Mouse (Mus musculus) embryonic facial prominence, embryonic 13.5 days (tissue): ENCODE data around the gene Rapgef4. TPM values are rescaled to one million over a fixed set of nuclear protein-coding genes. Genes with fewer than 3 reads are reported as not detected.

ENCODE experiments used
- ATAC-seq: fragments of 200-750 bp; cut with Nextera tagmentation; 2 replicates; pipeline ENCODE4 v1.8.0; 2017; ENCODE audit warnings: low read depth; ENCODE audit not compliant: insufficient number of reproducible peaks, insufficient read depth, low FRiP score, low TSS enrichment
- H3K27ac ChIP-seq: fragments of 300-500 bp; sonication (generic); 2 replicates; pipeline ENCODE4 v1.5.1; 2015; ENCODE audit warnings: moderate library complexity, mild to moderate bottlenecking, inconsistent platforms
- H3K27me3 ChIP-seq: fragments of 300-500 bp; sonication (generic); 2 replicates; pipeline ENCODE4 v1.6.1; 2015; ENCODE audit warnings: mild to moderate bottlenecking, inconsistent platforms
- H3K36me3 ChIP-seq: fragments of 300-500 bp; sonication (generic); 2 replicates; pipeline ENCODE4 v1.6.1; 2015; ENCODE audit warnings: mild to moderate bottlenecking, inconsistent platforms
- H3K4me1 ChIP-seq: fragments of 300-500 bp; sonication (generic); 2 replicates; pipeline ENCODE4 v1.6.1; 2015; ENCODE audit warnings: inconsistent platforms
- H3K4me2 ChIP-seq: fragments of 300-500 bp; sonication (generic); 2 replicates; pipeline ENCODE4 v1.6.1; 2015; ENCODE audit warnings: moderate library complexity, mild to moderate bottlenecking, inconsistent platforms
- H3K4me3 ChIP-seq: fragments of 300-500 bp; sonication (generic); 2 replicates; pipeline ENCODE4 v1.5.1; 2015; ENCODE audit warnings: mild to moderate bottlenecking, inconsistent platforms
- H3K9ac ChIP-seq: fragments of 300-500 bp; sonication (generic); 2 replicates; pipeline ENCODE4 v1.6.1; 2015; ENCODE audit warnings: mild to moderate bottlenecking, inconsistent platforms
- H3K9me3 ChIP-seq: fragments of 300-500 bp; sonication (generic); 2 replicates; pipeline ENCODE4 v1.6.1; 2016; ENCODE audit warnings: inconsistent platforms
- WGBS: fragments of 180-500 bp; shearing (Covaris S2); methylation state at CpG from one replicate; pipeline ENCODE4 v1.1.7; 2015; ENCODE audit warnings: mixed read lengths; 5-methylcytosine and 5-hydroxymethylcytosine counted together
- polyA plus RNA-seq: library from polyadenylated mRNA; unstranded; fragments of >200 nt; fragmentation: Nextera tagmentation; extraction: Ambion mirVana; gene quantifications from 2 replicates; pipeline ENCODE4 v1.2.1, GENCODE M21; 2015

The Rapgef4 gene
- polyA plus RNA-seq, 1 experiment from 2014 or later, result 3.0 TPM

DNA sequence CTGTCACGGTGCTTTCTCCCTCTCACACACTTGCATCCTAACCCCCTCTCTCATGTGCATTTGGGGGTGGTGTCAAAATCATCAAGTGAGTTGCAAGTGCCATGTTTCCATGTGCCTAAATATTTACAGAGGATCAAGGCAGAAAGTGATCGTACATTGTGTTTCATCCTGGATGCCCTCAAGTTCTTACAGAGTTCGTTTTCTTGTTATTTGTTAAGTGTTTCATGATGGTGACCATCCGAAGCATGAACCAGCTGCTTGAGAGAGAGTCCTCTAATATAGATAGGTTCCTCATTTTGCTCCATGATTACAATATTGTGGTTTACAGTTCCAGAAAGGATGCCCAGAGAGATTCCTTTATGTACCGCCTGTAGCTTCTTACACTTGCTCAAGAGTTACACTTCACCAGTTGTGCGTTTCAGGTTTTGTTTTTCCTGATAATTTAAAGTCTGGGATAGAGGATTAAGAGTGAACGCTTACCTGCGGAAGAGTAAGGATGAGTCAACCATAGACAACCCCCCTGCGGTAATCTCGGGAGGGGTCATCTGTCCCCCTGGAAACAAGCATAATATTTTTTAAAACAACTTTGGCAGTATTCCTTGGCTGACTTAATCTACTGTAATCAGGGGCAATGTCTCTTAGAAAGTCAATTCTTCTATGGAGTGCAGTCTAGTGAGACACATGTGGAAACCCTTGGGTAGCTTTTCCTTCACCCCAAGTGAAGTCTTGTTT is 316.1 kb downstream of the Rapgef4 start:
- ATAC-seq, result no peak
- Histone ChIP-seq H3K9ac (0 out of 2 replicates have a peak overlapping the region, but pooled peaks have one; percentile 46), H3K4me2 (peak overlapping the region; percentile 43), H3K4me3 (peak overlapping the region; percentile 6; the same call in 1 of the 2 replicates), H3K9me3 (no peaks in the 10 kb centered on the region), H3K36me3 (no peaks in the 10 kb centered on the region), H3K4me1 (peaks cover 22% of the 10 kb centered on the region), H3K27me3 (no peaks in the 10 kb centered on the region), H3K27ac (peak overlapping the region; percentile 79)
- WGBS, result 81% methylated on average over 10 of the region's 10 CpGs

DNA sequence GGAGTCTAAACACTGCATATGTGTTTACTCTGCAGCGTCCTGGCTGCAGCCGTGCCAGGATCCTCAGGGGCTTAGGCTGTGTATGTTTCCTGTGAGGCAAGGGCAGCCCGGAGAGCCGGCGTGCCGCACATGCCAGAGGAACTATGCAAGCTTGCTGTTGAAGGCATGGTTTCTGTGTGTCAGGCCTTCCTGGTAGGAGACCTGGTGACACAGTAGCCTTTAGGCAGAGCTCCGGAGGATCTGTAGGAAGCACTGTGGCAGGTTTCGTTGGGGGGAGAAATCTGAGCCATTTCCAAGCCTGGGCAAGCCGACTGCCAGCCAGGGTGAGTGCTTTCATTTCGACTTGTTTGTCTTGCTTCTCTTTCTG is 316.7 kb downstream of the Rapgef4 start:
- no peaks in the 10 kb centered on the region for H3K36me3 ChIP-seq
- H3K27me3 ChIP-seq, result no peaks in the 10 kb centered on the region
- H3K27ac ChIP-seq, result peak overlapping the region; percentile 79
- peak overlapping the region; percentile 6; the same call in 1 of the 2 replicates for H3K4me3 ChIP-seq
- ATAC-seq, result no peak
- WGBS, result 34% methylated on average over 10 of the region's 10 CpGs
- peak overlapping the region; percentile 43 for H3K4me2 ChIP-seq
- H3K9ac ChIP-seq, result peak overlapping the region; percentile 46; the same call in 1 of the 2 replicates
- H3K4me1 ChIP-seq, result peaks cover 22% of the 10 kb centered on the region
- no peaks in the 10 kb centered on the region for H3K9me3 ChIP-seq

DNA sequence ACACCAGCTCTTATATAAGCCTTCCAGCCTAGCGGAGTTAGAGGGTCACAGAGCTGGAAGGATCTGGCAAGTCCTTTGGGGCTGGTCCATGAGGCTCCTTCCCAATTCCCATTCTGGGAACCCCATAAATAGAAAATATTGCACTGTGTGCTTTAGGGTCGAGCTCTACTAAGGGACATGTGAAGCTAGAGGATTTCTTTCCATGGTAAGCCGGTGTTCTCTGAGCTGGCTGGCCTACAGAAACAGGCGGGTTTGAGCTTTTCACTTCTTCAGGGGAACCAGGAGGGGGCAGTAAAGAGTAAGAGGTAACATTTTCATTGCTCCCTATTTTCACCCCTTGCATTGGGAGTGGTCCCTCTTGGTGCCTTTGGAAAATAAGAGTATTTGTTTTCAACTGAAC is 317.4 kb downstream of the Rapgef4 start:
- Histone ChIP-seq H3K9ac (no peak overlapping the region), H3K4me1 (peaks cover 28% of the 10 kb centered on the region), H3K4me3 (no peak overlapping the region), H3K4me2 (no peak overlapping the region), H3K27me3 (no peaks in the 10 kb centered on the region), H3K9me3 (no peaks in the 10 kb centered on the region), H3K36me3 (no peaks in the 10 kb centered on the region), H3K27ac (0 out of 2 replicates have a peak overlapping the region, but pooled peaks have one; percentile 79)
- ATAC-seq, result no peak
- 65% methylated on average over 4 of the region's 4 CpGs for WGBS

DNA sequence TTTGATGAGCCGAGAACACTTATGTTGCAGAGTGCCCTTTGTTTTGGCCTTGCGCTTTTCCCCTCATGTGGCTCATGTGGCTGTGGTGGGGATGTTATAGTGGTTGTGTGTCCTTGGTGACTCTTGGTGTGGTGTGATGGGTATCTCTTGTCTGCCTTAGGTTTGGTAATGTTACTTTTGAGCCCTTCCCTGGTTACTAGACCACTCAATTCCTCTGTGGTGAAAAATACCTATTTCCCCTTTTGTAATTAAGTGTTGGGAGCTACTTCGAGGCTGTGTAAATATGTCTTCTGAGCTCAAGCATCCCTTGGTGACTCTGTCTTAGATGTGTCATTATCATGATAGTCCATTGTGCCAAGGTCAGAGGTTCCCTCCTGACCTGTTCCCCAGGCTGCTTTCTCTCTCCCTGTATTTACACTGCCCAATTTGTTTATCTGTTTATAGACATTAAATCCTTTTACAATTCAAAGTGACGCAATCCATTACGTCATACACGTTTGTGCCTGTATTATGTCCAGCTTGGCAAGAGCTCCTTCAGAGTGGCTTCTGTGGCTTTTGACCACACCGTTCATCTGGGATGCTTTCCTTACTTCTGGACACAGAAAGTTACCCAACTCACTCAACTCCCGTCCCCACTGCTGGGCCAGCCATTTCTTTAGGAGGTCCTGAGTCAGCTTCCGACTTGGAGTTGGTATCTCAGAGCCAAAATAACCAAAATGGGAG is 320.3 kb downstream of the Rapgef4 start:
- Histone ChIP-seq H3K4me1 (peaks cover 40% of the 10 kb centered on the region), H3K9me3 (no peaks in the 10 kb centered on the region), H3K36me3 (no peaks in the 10 kb centered on the region), H3K27me3 (no peaks in the 10 kb centered on the region), H3K4me3 (no peak overlapping the region), H3K4me2 (no peak overlapping the region), H3K27ac (no peak overlapping the region), H3K9ac (no peak overlapping the region)
- 91% methylated on average over 9 of the region's 9 CpGs for WGBS
- no peak for ATAC-seq

DNA sequence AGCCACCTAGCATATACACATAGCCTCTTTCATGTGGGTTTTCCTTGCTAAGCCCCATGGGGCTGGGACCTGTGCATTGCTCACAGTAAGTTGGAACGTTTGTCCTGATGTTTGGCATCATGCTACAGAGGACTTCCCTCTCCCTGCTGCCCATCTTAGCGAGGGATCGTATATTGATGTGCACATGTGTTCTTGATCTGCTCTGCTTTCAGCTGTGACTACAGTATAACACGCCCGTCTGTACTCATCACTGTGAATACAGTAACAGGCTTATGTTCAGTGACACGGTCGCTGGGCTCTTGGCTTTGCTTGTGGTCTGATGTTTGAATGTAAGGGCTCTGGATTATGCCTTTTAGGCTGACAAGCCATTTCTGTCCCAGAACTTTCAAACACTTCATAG is 324.7 kb downstream of the Rapgef4 start:
- no peak overlapping the region for H3K4me3 ChIP-seq
- WGBS, result 40% methylated on average over 7 of the region's 7 CpGs
- no peak overlapping the region for H3K4me2 ChIP-seq
- no peak for ATAC-seq
- H3K9ac ChIP-seq, result no peak overlapping the region
- no peaks in the 10 kb centered on the region for H3K27me3 ChIP-seq
- H3K36me3 ChIP-seq, result no peaks in the 10 kb centered on the region
- no peaks in the 10 kb centered on the region for H3K9me3 ChIP-seq
- no peak overlapping the region for H3K27ac ChIP-seq
- peaks cover 30% of the 10 kb centered on the region for H3K4me1 ChIP-seq

Other genes with a start within 250 kb of the Rapgef4 start
- 37.7 and 42.4 TPM in 2 replicates for gene Itga6, start 235.6 kb upstream of the Rapgef4 start, polyA plus RNA-seq
- gene Pdk1, start 108.0 kb upstream of the Rapgef4 start, polyA plus RNA-seq, result 48.6 and 54.9 TPM in 2 replicates